Mouse (Mus musculus): Measurements from ENCODE around the gene Olfr458. TPM values are rescaled to one million over a fixed set of nuclear protein-coding genes. Genes with fewer than 3 reads are reported as not detected.
"Not testable (repeated sequence)": the region's sequence is repeated elsewhere in the genome, so short reads cannot be mapped to it uniquely, and the experiment has no call there.

The Olfr458 gene
- total and polyA plus RNA-seq, 2 experiments from 2014 or later: not detected

DNA sequence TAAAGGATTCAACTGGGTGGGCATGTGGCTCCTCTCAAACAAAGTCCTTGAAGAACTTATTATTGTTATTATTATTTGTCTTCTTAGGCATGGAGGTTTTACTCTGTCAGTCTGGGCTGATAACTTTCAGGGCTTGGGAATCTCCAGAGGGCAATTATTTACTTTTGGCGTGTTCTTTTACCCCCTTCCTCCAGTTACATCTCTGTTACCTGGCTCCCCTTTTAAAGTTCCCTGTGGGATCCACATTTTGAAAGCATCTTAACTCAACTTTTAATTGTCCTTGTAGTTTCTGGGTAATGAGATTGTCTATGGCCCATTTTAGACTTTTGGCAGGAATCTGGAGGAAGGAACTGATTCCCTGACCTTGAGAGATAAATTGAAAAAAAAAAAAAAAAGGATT is 11.2 kb upstream of the Olfr458 start, which contains the start of gene Olfr457:
Olfr457 (minus strand) TSS at position 101 of the 400 bp plus-strand sequence.
- WGBS: 75% methylated on average over 1 of the region's 1 CpGs
- no peak within 1 kb of the TSS for H3K27ac ChIP-seq (ENCODE audit: low read depth, low read length)
- H3K4me1 ChIP-seq (ENCODE audit: insufficient read depth): no peaks in the 10 kb centered on the region
- H3K27me3 ChIP-seq (ENCODE audit: insufficient read depth, low read length): no peaks in the 10 kb centered on the region
- H3K4me3 ChIP-seq (ENCODE audit: low read depth, low read length): no peak within 1 kb of the TSS
- ATAC-seq (no peak), DNase-seq (no peak)
- TF ChIP-seq CTCF (IDR thresholded peaks at IDR 0.05; ENCODE audit: low read depth): no peak
- H3K4me2 ChIP-seq (ENCODE audit: low read depth): no peak within 1 kb of the TSS
- H3K36me3 ChIP-seq (ENCODE audit: insufficient read depth): no peaks in the 10 kb centered on the region
- no peaks in the 10 kb centered on the region for H3K9me3 ChIP-seq (ENCODE audit: low read length)
- H3K9ac ChIP-seq: no peak within 1 kb of the TSS

DNA sequence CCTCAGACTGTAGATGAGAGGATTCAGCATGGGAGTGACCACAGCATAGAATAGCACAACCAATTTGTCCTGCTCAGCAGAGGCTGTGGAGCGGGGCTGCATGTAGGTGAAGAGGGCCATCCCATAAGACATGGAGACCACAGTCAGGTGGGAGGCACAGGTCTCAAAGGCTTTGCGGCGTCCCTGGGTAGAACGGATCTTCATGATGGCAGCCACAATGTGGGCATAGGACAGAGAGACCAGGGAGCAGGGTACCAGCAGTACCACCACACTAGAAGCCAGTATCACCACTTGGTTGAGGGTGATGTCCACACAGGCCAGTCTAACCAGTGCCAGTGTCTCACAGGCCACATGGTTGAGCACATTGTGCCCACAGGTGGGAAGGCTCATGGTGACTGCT is 6.3 kb upstream of the Olfr458 start:
- WGBS: 97% methylated on average over 4 of the region's 4 CpGs
- not testable (repeated sequence) for ATAC-seq; H3K4me1 ChIP-seq (ENCODE audit: insufficient read depth); H3K4me3 ChIP-seq (ENCODE audit: low read depth, low read length); H3K4me2 ChIP-seq (ENCODE audit: low read depth); DNase-seq; H3K27ac ChIP-seq (ENCODE audit: low read depth, low read length); H3K9me3 ChIP-seq (ENCODE audit: low read length); H3K27me3 ChIP-seq (ENCODE audit: insufficient read depth, low read length); H3K9ac ChIP-seq; H3K36me3 ChIP-seq (ENCODE audit: insufficient read depth)

DNA sequence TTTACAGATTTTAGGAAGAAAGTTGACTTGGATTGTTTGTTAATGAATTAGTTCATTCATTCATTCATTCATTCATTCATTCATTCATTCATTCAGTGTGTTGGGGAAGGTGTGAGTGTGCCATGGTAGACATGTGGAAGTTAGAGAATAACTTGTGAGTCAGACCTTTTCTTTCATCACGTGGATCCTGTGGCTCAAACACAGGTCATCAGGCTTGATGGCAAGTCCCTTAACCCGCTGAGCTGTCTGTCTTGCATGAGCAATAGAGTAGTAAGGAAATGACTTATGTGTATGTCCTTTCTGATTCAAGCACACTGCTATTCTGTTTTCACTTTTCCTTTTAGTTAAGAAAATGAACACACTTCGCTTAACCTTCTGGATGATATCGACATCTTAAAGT is 5.5 kb upstream of the Olfr458 start:
- Histone ChIP-seq H3K27me3 (ENCODE audit: insufficient read depth, low read length) (no peaks in the 10 kb centered on the region), H3K4me3 (ENCODE audit: low read depth, low read length) (no peak overlapping the region), H3K4me1 (ENCODE audit: insufficient read depth) (no peaks in the 10 kb centered on the region), H3K9me3 (ENCODE audit: low read length) (no peaks in the 10 kb centered on the region), H3K4me2 (ENCODE audit: low read depth) (no peak overlapping the region), H3K27ac (ENCODE audit: low read depth, low read length) (no peak overlapping the region), H3K36me3 (ENCODE audit: insufficient read depth) (no peaks in the 10 kb centered on the region), H3K9ac (no peak overlapping the region)
- DNase-seq (no peak), ATAC-seq (no peak)
- 92% methylated on average over 4 of the region's 4 CpGs for WGBS
- no peak for TF ChIP-seq CTCF (IDR thresholded peaks at IDR 0.05; ENCODE audit: low read depth)

DNA sequence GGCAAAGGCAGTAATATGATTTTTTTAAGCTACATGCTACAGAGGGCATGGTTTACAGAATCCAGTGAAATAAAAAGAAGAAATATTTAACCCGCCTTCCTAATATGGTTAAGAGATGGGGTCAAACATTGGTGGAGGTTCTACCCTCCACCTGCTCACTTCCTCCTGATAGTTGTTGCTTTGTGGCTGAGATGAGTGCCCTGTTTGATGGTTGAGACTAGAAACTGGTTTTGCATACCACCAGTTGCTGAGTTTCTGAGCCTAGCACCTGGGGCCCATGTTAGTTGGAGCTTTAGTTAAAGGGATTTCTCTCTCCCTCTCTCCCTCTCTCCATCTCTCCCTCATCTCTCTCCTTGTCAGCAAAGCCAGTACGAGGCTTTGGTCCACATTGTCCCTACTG is 17.6 kb downstream of the Olfr458 start:
- H3K9me3 ChIP-seq (ENCODE audit: low read length): no peaks in the 10 kb centered on the region
- no peaks in the 10 kb centered on the region for H3K27me3 ChIP-seq (ENCODE audit: insufficient read depth, low read length)
- H3K36me3 ChIP-seq (ENCODE audit: insufficient read depth): no peaks in the 10 kb centered on the region
- H3K4me2 ChIP-seq (ENCODE audit: low read depth): no peak overlapping the region
- H3K27ac ChIP-seq (ENCODE audit: low read depth, low read length): no peak overlapping the region
- WGBS: 82% methylated on average over 2 of the region's 2 CpGs
- no peak overlapping the region for H3K4me3 ChIP-seq (ENCODE audit: low read depth, low read length)
- no peak for TF ChIP-seq CTCF (IDR thresholded peaks at IDR 0.05; ENCODE audit: low read depth)
- H3K4me1 ChIP-seq (ENCODE audit: insufficient read depth): no peaks in the 10 kb centered on the region
- DNase-seq (no peak), ATAC-seq (no peak)
- H3K9ac ChIP-seq: no peak overlapping the region

- TF ChIP-seq CTCF (IDR thresholded peaks at IDR 0.05; ENCODE audit: low read depth): no peak
- WGBS: 87% methylated on average over 2 of the region's 2 CpGs
- H3K4me2 ChIP-seq (ENCODE audit: low read depth): no peak overlapping the region
- H3K9me3 ChIP-seq (ENCODE audit: low read length): no peaks in the 10 kb centered on the region
- H3K36me3 ChIP-seq (ENCODE audit: insufficient read depth): no peaks in the 10 kb centered on the region
- H3K9ac ChIP-seq: no peak overlapping the region
- DNase-seq (no peak), ATAC-seq (no peak)
- no peaks in the 10 kb centered on the region for H3K27me3 ChIP-seq (ENCODE audit: insufficient read depth, low read length)
- H3K4me1 ChIP-seq (ENCODE audit: insufficient read depth): no peaks in the 10 kb centered on the region
- H3K4me3 ChIP-seq (ENCODE audit: low read depth, low read length): no peak overlapping the region
- no peak overlapping the region for H3K27ac ChIP-seq (ENCODE audit: low read depth, low read length)
Observed at GRCm38 (mm10) chr6:42444491-42444890, 20.5 kb downstream of the Olfr458 start.

GRCm38 (mm10) chr6:42441395-42441794 is 23.6 kb downstream of the Olfr458 start:
- Histone ChIP-seq H3K36me3 (ENCODE audit: insufficient read depth) (no peaks in the 10 kb centered on the region), H3K4me3 (ENCODE audit: low read depth, low read length) (no peak overlapping the region), H3K4me1 (ENCODE audit: insufficient read depth) (no peaks in the 10 kb centered on the region), H3K9ac (no peak overlapping the region), H3K9me3 (ENCODE audit: low read length) (no peaks in the 10 kb centered on the region), H3K27ac (ENCODE audit: low read depth, low read length) (no peak overlapping the region), H3K4me2 (ENCODE audit: low read depth) (no peak overlapping the region), H3K27me3 (ENCODE audit: insufficient read depth, low read length) (no peaks in the 10 kb centered on the region)
- ATAC-seq (no peak), DNase-seq (no peak)
- WGBS: 86% methylated on average over 2 of the region's 2 CpGs
- no peak for TF ChIP-seq CTCF (IDR thresholded peaks at IDR 0.05; ENCODE audit: low read depth)

GRCm38 (mm10) chr6:42435490-42435889 is 29.5 kb downstream of the Olfr458 start:
- no peak overlapping the region for H3K4me2 ChIP-seq (ENCODE audit: low read depth)
- no peaks in the 10 kb centered on the region for H3K4me1 ChIP-seq (ENCODE audit: insufficient read depth)
- H3K9me3 ChIP-seq (ENCODE audit: low read length): no peaks in the 10 kb centered on the region
- no peak overlapping the region for H3K9ac ChIP-seq
- TF ChIP-seq CTCF (IDR thresholded peaks at IDR 0.05; ENCODE audit: low read depth): no peak
- H3K36me3 ChIP-seq (ENCODE audit: insufficient read depth): no peaks in the 10 kb centered on the region
- WGBS: 78% methylated on average over 2 of the region's 2 CpGs
- H3K27me3 ChIP-seq (ENCODE audit: insufficient read depth, low read length): no peaks in the 10 kb centered on the region
- no peak for ATAC-seq
- H3K4me3 ChIP-seq (ENCODE audit: low read depth, low read length): no peak overlapping the region
- no peak overlapping the region for H3K27ac ChIP-seq (ENCODE audit: low read depth, low read length)
- DNase-seq: no peak

- Histone ChIP-seq H3K4me3 (ENCODE audit: low read depth, low read length) (no peak within 1 kb of the TSS), H3K4me1 (ENCODE audit: insufficient read depth) (no peaks in the 10 kb centered on the region), H3K36me3 (ENCODE audit: insufficient read depth) (no peaks in the 10 kb centered on the region), H3K27ac (ENCODE audit: low read depth, low read length) (no peak within 1 kb of the TSS), H3K9ac (no peak within 1 kb of the TSS), H3K9me3 (ENCODE audit: low read length) (no peaks in the 10 kb centered on the region), H3K27me3 (ENCODE audit: insufficient read depth, low read length) (no peaks in the 10 kb centered on the region), H3K4me2 (ENCODE audit: low read depth) (no peak within 1 kb of the TSS)
- 88% methylated on average over 6 of the region's 6 CpGs for WGBS
- ATAC-seq (no peak), DNase-seq (no peak)
- no peak for TF ChIP-seq CTCF (IDR thresholded peaks at IDR 0.05; ENCODE audit: low read depth)
Observed at GRCm38 (mm10) chr6:42434446-42434845, 30.6 kb downstream of the Olfr458 start, which contains the start of gene Tas2r126. Tas2r126 (plus strand) TSS chr6:42434535.
